Mouse (Mus musculus): ENCODE data around the gene Epb41.

- TF ChIP-seq CTCF (IDR thresholded peaks at IDR 0.05; ENCODE audit: borderline replicate concordance, insufficient read depth, low read length) (no peak), POLR2A (IDR thresholded peaks at IDR 0.05; ENCODE audit: low read depth, low read length) (no peak)
These were observed 199.9 kb downstream of the Epb41 start for GRCm38 (mm10) chr4:131875242-131875641.

Measured in embryonic fibroblast, embryonic 13.5 days (primary cell).